Mouse (Mus musculus) midbrain, embryonic 16.5 days (tissue): ENCODE data around the gene Apaf1. TPM values are rescaled to one million over a fixed set of nuclear protein-coding genes. Genes with fewer than 3 reads are reported as not detected.

ENCODE experiments used
- ATAC-seq: fragments of 200-750 bp; cut with Nextera tagmentation; 2 replicates; pipeline ENCODE4 v1.8.0; 2017; ENCODE audit warnings: moderate TSS enrichment
- H3K27ac ChIP-seq: fragments of 300-500 bp; sonication (generic); 2 replicates; pipeline ENCODE4 v1.5.1; 2014; ENCODE audit warnings: mild to moderate bottlenecking, low read length, mixed read lengths
- H3K27me3 ChIP-seq: fragments of 300-500 bp; sonication (generic); 2 replicates; pipeline ENCODE4 v1.6.1; 2014; ENCODE audit warnings: low read depth, low read length, mixed read lengths; ENCODE audit not compliant: control insufficient read depth, insufficient read depth
- H3K36me3 ChIP-seq: fragments of 300-500 bp; sonication (generic); 2 replicates; pipeline ENCODE4 v1.6.1; 2014; ENCODE audit warnings: mild to moderate bottlenecking, low read length, moderate library complexity, mixed read lengths; ENCODE audit not compliant: control insufficient read depth, insufficient read depth
- H3K4me1 ChIP-seq: fragments of 300-500 bp; sonication (generic); 2 replicates; pipeline ENCODE4 v1.6.1; 2014; ENCODE audit warnings: mild to moderate bottlenecking, low read length, mixed read lengths; ENCODE audit not compliant: control insufficient read depth, insufficient read depth
- H3K4me2 ChIP-seq: fragments of 300-500 bp; sonication (generic); 2 replicates; pipeline ENCODE4 v1.6.1; 2014; ENCODE audit warnings: mild to moderate bottlenecking, low read length, mixed read lengths
- H3K4me3 ChIP-seq: fragments of 300-500 bp; sonication (generic); 2 replicates; pipeline ENCODE4 v1.5.1; 2014; ENCODE audit warnings: low read depth, mild to moderate bottlenecking, low read length, moderate library complexity, mixed read lengths
- H3K9ac ChIP-seq: fragments of 300-500 bp; sonication (generic); 2 replicates; pipeline ENCODE4 v1.6.1; 2014; ENCODE audit warnings: low read depth, low read length, mixed read lengths
- H3K9me3 ChIP-seq: fragments of 300-500 bp; sonication (generic); replicated peaks from 2 replicates; pipeline ENCODE4 v1.6.1; 2014; ENCODE audit warnings: mild to moderate bottlenecking, low read length, mixed read lengths; ENCODE audit not compliant: control insufficient read depth, poor library complexity, severe bottlenecking
- WGBS: fragments of 180-500 bp; shearing (Covaris S2); extraction: QIAGEN DNeasy Blood & Tissue Kit; methylation state at CpG from one replicate; pipeline ENCODE4 v1.1.7; 2014; 5-methylcytosine and 5-hydroxymethylcytosine counted together
- polyA plus RNA-seq: library from polyadenylated mRNA; unstranded; fragments of >200 nt; fragmentation: Nextera tagmentation; extraction: Ambion mirVana; gene quantifications from 2 replicates; pipeline ENCODE4 v1.2.1, GENCODE M21; 2015

The Apaf1 gene
- polyA plus RNA-seq, 1 experiment from 2014 or later = 18.9 TPM

DNA sequence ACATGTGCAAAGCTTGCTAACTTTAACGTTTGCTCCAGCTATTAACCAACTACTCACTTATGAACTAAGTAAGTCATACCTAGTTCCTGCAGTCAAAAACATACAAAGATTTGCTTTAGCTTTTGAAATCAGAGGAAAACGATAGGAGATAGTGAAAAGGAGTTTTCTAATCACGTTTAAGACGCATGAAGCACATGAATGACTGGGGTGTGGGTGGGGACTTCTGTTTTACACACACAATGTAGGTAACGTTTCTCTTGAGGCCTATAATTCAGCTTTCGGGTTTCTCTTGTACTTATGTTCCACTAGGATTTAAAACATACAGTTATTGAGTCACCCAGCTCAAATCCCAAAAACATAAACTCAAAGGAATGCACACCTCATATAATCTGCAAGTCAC, 40.1 kb upstream of the Apaf1 start:
- Histone ChIP-seq H3K4me2 (peak overlapping the region; percentile 82), H3K36me3 (peaks cover 18% of the 10 kb centered on the region), H3K27ac (no peak overlapping the region), H3K9ac (peak overlapping the region; percentile 92), H3K9me3 (no peaks in the 10 kb centered on the region), H3K4me1 (peaks cover 20% of the 10 kb centered on the region), H3K27me3 (no peaks in the 10 kb centered on the region), H3K4me3 (peak overlapping the region; percentile 85)
- ATAC-seq = no peak
- 36% methylated on average over 6 of the region's 6 CpGs for WGBS

DNA sequence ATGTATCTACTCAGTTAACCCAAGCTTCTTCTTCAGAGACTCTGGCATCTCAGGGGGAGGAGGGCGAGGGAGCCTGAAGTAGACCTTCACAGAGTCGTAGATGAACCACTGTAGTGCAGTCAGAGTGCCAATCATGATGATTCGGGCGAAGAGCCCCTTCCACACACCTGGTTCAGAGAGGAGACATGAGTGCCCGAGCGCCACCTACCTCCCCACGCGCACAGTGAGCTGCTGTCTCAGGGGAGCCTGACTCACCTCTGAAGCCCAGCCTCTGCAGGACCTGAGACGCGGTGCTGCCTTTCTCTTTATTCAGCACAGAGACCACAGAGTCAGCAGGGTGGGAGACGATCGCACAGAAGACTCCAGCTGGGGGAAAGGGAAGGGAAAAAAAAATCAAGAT, 34.4 kb upstream of the Apaf1 start:
- Histone ChIP-seq H3K36me3 (peaks cover 50% of the 10 kb centered on the region), H3K9me3 (no peaks in the 10 kb centered on the region; the same call in 1 of the 2 replicates), H3K27me3 (no peaks in the 10 kb centered on the region), H3K4me3 (no peak overlapping the region), H3K4me2 (no peak overlapping the region), H3K4me1 (peaks cover 9% of the 10 kb centered on the region), H3K9ac (no peak overlapping the region), H3K27ac (no peak overlapping the region)
- 92% methylated on average over 12 of the region's 12 CpGs for WGBS
- ATAC-seq = no peak

- H3K36me3 ChIP-seq = peaks cover 13% of the 10 kb centered on the region
- H3K4me2 ChIP-seq = no peak overlapping the region
- H3K9me3 ChIP-seq = no peaks in the 10 kb centered on the region; the same call in 1 of the 2 replicates
- no peak overlapping the region for H3K4me3 ChIP-seq
- H3K4me1 ChIP-seq = no peaks in the 10 kb centered on the region
- 81% methylated on average over 4 of the region's 4 CpGs for WGBS
- H3K27me3 ChIP-seq = no peaks in the 10 kb centered on the region
- ATAC-seq = no peak
- H3K27ac ChIP-seq = no peak overlapping the region
- H3K9ac ChIP-seq = no peak overlapping the region
Measured at GRCm38 (mm10) chr10:91109841-91110240, 27.3 kb upstream of the Apaf1 start.

GRCm38 (mm10) chr10:91105981-91106380, 23.4 kb upstream of the Apaf1 start:
- Histone ChIP-seq H3K4me2 (no peak overlapping the region), H3K4me1 (no peaks in the 10 kb centered on the region), H3K36me3 (peaks cover 7% of the 10 kb centered on the region), H3K27me3 (no peaks in the 10 kb centered on the region), H3K4me3 (no peak overlapping the region), H3K9ac (no peak overlapping the region), H3K27ac (no peak overlapping the region), H3K9me3 (no peaks in the 10 kb centered on the region)
- WGBS = 83% methylated on average over 3 of the region's 3 CpGs
- no peak for ATAC-seq

DNA sequence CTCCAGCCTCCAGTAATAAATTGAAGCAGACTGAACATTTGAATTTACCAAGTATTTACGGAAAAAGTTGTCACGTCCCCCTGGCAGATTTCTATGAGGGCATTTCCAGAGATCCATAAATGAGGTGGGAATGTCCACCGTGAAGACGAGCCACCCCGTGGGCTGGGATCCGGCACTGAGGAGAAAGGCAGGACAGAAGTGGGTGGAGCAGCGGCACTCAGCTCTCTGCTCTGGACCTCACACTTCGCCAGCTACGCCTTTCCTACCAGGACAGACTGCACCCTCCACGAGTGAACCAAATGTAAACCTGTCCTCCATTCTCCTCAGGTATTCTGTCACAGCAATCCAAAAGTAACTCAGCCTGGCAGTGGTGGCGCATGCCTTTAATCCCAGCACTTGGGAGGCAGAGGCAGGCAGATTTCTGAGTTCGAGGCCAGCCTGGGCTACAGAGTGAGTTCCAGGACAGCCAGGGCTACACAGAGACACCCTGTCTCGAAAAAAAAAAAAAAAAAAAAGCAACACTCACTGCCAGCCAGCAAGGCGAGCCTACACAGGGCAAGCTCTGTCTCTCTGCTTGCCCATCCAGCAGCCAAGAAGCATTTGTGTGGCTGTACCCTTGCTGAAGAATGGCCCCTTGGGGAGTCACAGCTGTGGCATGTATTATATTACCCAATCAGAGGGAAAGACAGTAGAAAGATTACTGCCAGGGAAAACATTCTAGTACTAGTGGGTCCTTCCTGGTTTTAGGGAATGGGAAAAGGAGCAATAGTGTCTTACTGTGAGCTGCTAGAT, 20.4 kb upstream of the Apaf1 start:
- H3K9me3 ChIP-seq = no peaks in the 10 kb centered on the region
- H3K27me3 ChIP-seq = no peaks in the 10 kb centered on the region
- no peaks in the 10 kb centered on the region for H3K4me1 ChIP-seq
- no peak overlapping the region for H3K4me3 ChIP-seq
- no peak overlapping the region for H3K27ac ChIP-seq
- no peak overlapping the region for H3K9ac ChIP-seq
- ATAC-seq = no peak
- H3K36me3 ChIP-seq = peaks cover 7% of the 10 kb centered on the region
- H3K4me2 ChIP-seq = no peak overlapping the region
- 90% methylated on average over 14 of the region's 14 CpGs for WGBS

- no peak overlapping the region for H3K4me2 ChIP-seq
- no peaks in the 10 kb centered on the region for H3K4me1 ChIP-seq
- no peak overlapping the region for H3K4me3 ChIP-seq
- 95% methylated on average over 25 of the region's 25 CpGs for WGBS
- H3K9me3 ChIP-seq = no peaks in the 10 kb centered on the region
- no peaks in the 10 kb centered on the region for H3K27me3 ChIP-seq
- no peak overlapping the region for H3K9ac ChIP-seq
- ATAC-seq = no peak
- H3K36me3 ChIP-seq = peaks cover 7% of the 10 kb centered on the region
- H3K27ac ChIP-seq = no peak overlapping the region
Measured at GRCm38 (mm10) chr10:91101936-91102335, 19.4 kb upstream of the Apaf1 start.

GRCm38 (mm10) chr10:91100101-91100500, 17.5 kb upstream of the Apaf1 start:
- H3K9me3 ChIP-seq = no peaks in the 10 kb centered on the region
- peaks cover 12% of the 10 kb centered on the region for H3K36me3 ChIP-seq
- no peak overlapping the region for H3K27ac ChIP-seq
- H3K4me2 ChIP-seq = no peak overlapping the region
- no peak overlapping the region for H3K4me3 ChIP-seq
- H3K27me3 ChIP-seq = no peaks in the 10 kb centered on the region
- no peaks in the 10 kb centered on the region for H3K4me1 ChIP-seq
- 75% methylated on average over 1 of the region's 1 CpGs for WGBS
- no peak for ATAC-seq
- no peak overlapping the region for H3K9ac ChIP-seq

- H3K27ac ChIP-seq = no peak overlapping the region
- peaks cover 12% of the 10 kb centered on the region for H3K36me3 ChIP-seq
- H3K9ac ChIP-seq = no peak overlapping the region
- whole genome bisulfite sequencing = 94% methylated on average over 8 of the region's 8 CpGs
- no peak for ATAC-seq
- no peaks in the 10 kb centered on the region for H3K27me3 ChIP-seq
- no peak overlapping the region for H3K4me2 ChIP-seq
- no peak overlapping the region for H3K4me3 ChIP-seq
- H3K9me3 ChIP-seq = no peaks in the 10 kb centered on the region
- H3K4me1 ChIP-seq = no peaks in the 10 kb centered on the region
Measured at GRCm38 (mm10) chr10:91098056-91098455, 15.5 kb upstream of the Apaf1 start.

GRCm38 (mm10) chr10:91094251-91095104, 11.9 kb upstream of the Apaf1 start:
- H3K4me2 ChIP-seq = no peak overlapping the region
- no peak overlapping the region for H3K27ac ChIP-seq
- peaks cover 5% of the 10 kb centered on the region; the same call in 1 of the 2 replicates for H3K36me3 ChIP-seq
- no peaks in the 10 kb centered on the region for H3K27me3 ChIP-seq
- no peaks in the 10 kb centered on the region for H3K4me1 ChIP-seq
- ATAC-seq = no peak
- no peaks in the 10 kb centered on the region for H3K9me3 ChIP-seq
- 89% methylated on average over 15 of the region's 15 CpGs for WGBS
- no peak overlapping the region for H3K9ac ChIP-seq
- H3K4me3 ChIP-seq = no peak overlapping the region
